ENCODE assay signal across 14 mouse cellular contexts in the genomic region with DNA sequence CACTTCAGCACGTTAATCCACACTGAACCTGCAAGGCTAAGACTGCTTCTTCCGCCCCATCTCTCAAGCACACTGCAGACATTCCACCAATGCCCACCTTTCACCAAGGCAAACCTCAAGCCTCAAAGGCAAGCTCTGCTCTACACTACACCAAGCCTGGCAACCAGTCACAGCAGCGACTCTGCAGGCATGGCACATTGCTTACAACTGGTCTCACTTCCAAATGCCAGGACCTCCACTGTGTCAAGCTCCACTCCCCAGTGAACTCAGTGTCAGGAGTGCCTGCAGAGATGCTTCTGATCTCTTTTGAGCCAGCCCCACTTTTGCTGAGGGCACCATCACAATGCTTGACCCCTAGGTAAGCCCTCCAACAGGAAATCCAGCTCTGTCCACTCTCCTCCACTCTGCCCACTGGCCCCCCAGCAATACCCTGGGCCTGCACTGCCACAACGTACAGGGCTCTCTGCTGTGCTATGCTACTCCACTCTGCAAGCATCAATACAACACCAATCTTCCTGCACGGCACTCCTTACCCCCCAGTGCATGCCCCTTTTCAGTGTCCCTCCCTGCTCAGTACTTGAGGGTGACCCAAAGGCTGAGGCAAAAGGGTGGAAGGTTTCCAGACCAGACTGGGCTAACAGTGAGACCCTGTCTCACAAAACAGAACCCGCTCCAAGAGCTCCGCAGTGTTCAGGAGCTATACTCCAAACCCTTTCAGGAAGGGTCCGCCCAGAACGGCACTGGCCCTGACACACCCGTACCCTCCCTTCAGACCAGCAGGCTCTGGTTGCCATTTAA. TPM values are rescaled to one million over a fixed set of nuclear protein-coding genes. Genes with fewer than 3 reads are reported as not detected.
DNase-seq lines count a peak whose midpoint lies in the region; ATAC-seq and TF ChIP-seq lines count a peak whose summit lies in the region.
"Had no signal": no experiment of that assay in that cellular context is flagged by ENCODE, and none has a peak within 500 bp of the region (broad histone marks: within the 10 kb centered on the region; RNA-seq: fewer than 3 reads in every experiment).

No protein-coding gene starts in this region.

- TF ChIP-seq CTCF in midbrain, postnatal 0 days (IDR thresholded peaks at IDR 0.05), result no peak

- 78% methylated on average over 10 of the region's 10 CpGs for WGBS in forebrain, embryonic 11.5 days
- 82% methylated on average over 10 of the region's 10 CpGs for WGBS in forebrain, embryonic 10.5 days
- WGBS in midbrain, embryonic 10.5 days, result 81% methylated on average over 10 of the region's 10 CpGs
- whole genome bisulfite sequencing in midbrain, embryonic 14.5 days, result 79% methylated on average over 10 of the region's 10 CpGs
- 77% methylated on average over 10 of the region's 10 CpGs for WGBS in hindbrain, embryonic 13.5 days
- 78% methylated on average over 10 of the region's 10 CpGs for WGBS in midbrain, postnatal 0 days

- H3K36me3 ChIP-seq in forebrain, embryonic 11.5 days (ENCODE audit: control insufficient read depth, insufficient read depth, low read length), result no peaks in the 10 kb centered on the region; the same call in 1 of the 2 replicates
- peaks cover 73% of the 10 kb centered on the region for H3K36me3 ChIP-seq in forebrain, embryonic 10.5 days (replicated peaks)
- peaks cover 74% of the 10 kb centered on the region for H3K36me3 ChIP-seq in midbrain, embryonic 10.5 days
- peaks cover 26% of the 10 kb centered on the region for H3K36me3 ChIP-seq in midbrain, embryonic 14.5 days (ENCODE audit: control insufficient read depth, insufficient read depth, low read length)
- H3K36me3 ChIP-seq in hindbrain, embryonic 13.5 days, result peaks cover 25% of the 10 kb centered on the region
- H3K36me3 ChIP-seq in midbrain, postnatal 0 days (ENCODE audit: insufficient read depth, low read length), result no peaks in the 10 kb centered on the region

- no peak overlapping the region for H3K4me2 ChIP-seq in forebrain, embryonic 11.5 days (ENCODE audit: low read depth, low read length, severe bottlenecking)
- H3K4me2 ChIP-seq in midbrain, embryonic 14.5 days (ENCODE audit: low read length), result no peak overlapping the region
- no peak overlapping the region for H3K4me2 ChIP-seq in hindbrain, embryonic 13.5 days
- no peak overlapping the region for H3K4me2 ChIP-seq in midbrain, postnatal 0 days (ENCODE audit: low read depth, low read length, poor library complexity, severe bottlenecking)
- H3K4me2 ChIP-seq: hindbrain, embryonic 15.5 days had no signal

- H3K9me3 ChIP-seq in forebrain, embryonic 11.5 days (ENCODE audit: control insufficient read depth, low read length), result no peaks in the 10 kb centered on the region
- H3K9me3 ChIP-seq in forebrain, embryonic 10.5 days, result no peaks in the 10 kb centered on the region
- H3K9me3 ChIP-seq in midbrain, embryonic 10.5 days (replicated peaks), result no peaks in the 10 kb centered on the region
- no peaks in the 10 kb centered on the region for H3K9me3 ChIP-seq in midbrain, embryonic 14.5 days (ENCODE audit: control insufficient read depth, low read length)
- H3K9me3 ChIP-seq in hindbrain, embryonic 13.5 days, result no peaks in the 10 kb centered on the region
- H3K9me3 ChIP-seq in midbrain, postnatal 0 days (ENCODE audit: low read length), result no peaks in the 10 kb centered on the region
- H3K9me3 ChIP-seq: hindbrain, embryonic 15.5 days had no signal

- no peak overlapping the region for H3K9ac ChIP-seq in forebrain, embryonic 11.5 days (ENCODE audit: low read length)
- H3K9ac ChIP-seq in midbrain, embryonic 14.5 days (replicated peaks; ENCODE audit: low read length), result no peak overlapping the region
- 0 out of 2 replicates have a peak overlapping the region, but pooled peaks have one; percentile 5 for H3K9ac ChIP-seq in hindbrain, embryonic 13.5 days
- H3K9ac ChIP-seq in midbrain, postnatal 0 days (replicated peaks; ENCODE audit: low read length, poor library complexity, severe bottlenecking), result 0 out of 2 replicates have a peak overlapping the region, but pooled peaks have one; percentile 2
- H3K9ac ChIP-seq: hindbrain, embryonic 15.5 days had no signal

- H3K4me1 ChIP-seq in forebrain, embryonic 11.5 days (replicated peaks; ENCODE audit: control insufficient read depth, insufficient read depth, low read length), result 0 out of 2 replicates have a peak, but pooled peaks cover 4% of the 10 kb centered on the region
- peaks cover 58% of the 10 kb centered on the region for H3K4me1 ChIP-seq in forebrain, embryonic 10.5 days
- H3K4me1 ChIP-seq in midbrain, embryonic 10.5 days, result peaks cover 39% of the 10 kb centered on the region
- H3K4me1 ChIP-seq in midbrain, embryonic 14.5 days (ENCODE audit: control insufficient read depth, insufficient read depth, low read length), result peaks cover 35% of the 10 kb centered on the region
- H3K4me1 ChIP-seq in hindbrain, embryonic 13.5 days (replicated peaks), result peaks cover 57% of the 10 kb centered on the region
- H3K4me1 ChIP-seq in midbrain, postnatal 0 days (ENCODE audit: insufficient read depth, low read length), result peaks cover 10% of the 10 kb centered on the region; the same call in 1 of the 2 replicates

- no peak overlapping the region for H3K27ac ChIP-seq in forebrain, embryonic 11.5 days (ENCODE audit: low read depth, low read length)
- no peak overlapping the region for H3K27ac ChIP-seq in forebrain, embryonic 10.5 days
- H3K27ac ChIP-seq in midbrain, embryonic 10.5 days (replicated peaks), result peak overlapping the region; percentile 42; the same call in 1 of the 2 replicates
- H3K27ac ChIP-seq in midbrain, embryonic 14.5 days (replicated peaks; ENCODE audit: low read depth, low read length), result no peak overlapping the region
- H3K27ac ChIP-seq in hindbrain, embryonic 13.5 days, result no peak overlapping the region
- H3K27ac ChIP-seq in midbrain, postnatal 0 days (ENCODE audit: low read depth, low read length), result no peak overlapping the region
- H3K27ac ChIP-seq: hindbrain, embryonic 15.5 days had no signal

- ATAC-seq in forebrain, embryonic 11.5 days (replicated peaks; ENCODE audit: low FRiP score), result 0 out of 2 replicates have a peak, but pooled peaks have one; percentile 30
- ATAC-seq in midbrain, embryonic 14.5 days (ENCODE audit: low FRiP score, low TSS enrichment), result no peak
- no peak for ATAC-seq in hindbrain, embryonic 13.5 days (ENCODE audit: low FRiP score)
- ATAC-seq in midbrain, postnatal 0 days (ENCODE audit: low FRiP score), result no peak
- no peak for ATAC-seq in erythroblast, adult 5-6 weeks (replicated peaks; ENCODE audit: low FRiP score, poor library complexity, severe bottlenecking)

- no peak for DNase-seq in forebrain, embryonic 11.5 days (ENCODE audit: low spot score)
- DNase-seq in forebrain, embryonic 10.5 days (ENCODE audit: extremely low spot score, low spot score), result no peak
- DNase-seq in midbrain, embryonic 10.5 days (ENCODE audit: low spot score), result no peak
- no peak for DNase-seq in midbrain, embryonic 14.5 days
- DNase-seq in midbrain, postnatal 0 days (ENCODE audit: low spot score), result no peak
- no peak for DNase-seq in layer of hippocampus, adult 9-10 months (ENCODE audit: low spot score)
- DNase-seq: adrenal gland, adult 2 months; cerebellum, adult 2 months; lung, postnatal 14 days; right cerebral cortex, postnatal 4 days had no signal

- H3K27me3 ChIP-seq in forebrain, embryonic 11.5 days (ENCODE audit: control insufficient read depth, insufficient read depth, low read length), result no peaks in the 10 kb centered on the region
- no peaks in the 10 kb centered on the region for H3K27me3 ChIP-seq in forebrain, embryonic 10.5 days (ENCODE audit: poor library complexity, severe bottlenecking)
- no peaks in the 10 kb centered on the region for H3K27me3 ChIP-seq in midbrain, embryonic 10.5 days (ENCODE audit: low read depth, poor library complexity, severe bottlenecking)
- H3K27me3 ChIP-seq in midbrain, embryonic 14.5 days (ENCODE audit: control insufficient read depth, insufficient read depth, low read length), result no peaks in the 10 kb centered on the region
- no peaks in the 10 kb centered on the region for H3K27me3 ChIP-seq in hindbrain, embryonic 13.5 days
- H3K27me3 ChIP-seq in midbrain, postnatal 0 days (ENCODE audit: insufficient read depth, low read length), result no peaks in the 10 kb centered on the region
- H3K27me3 ChIP-seq: hindbrain, embryonic 15.5 days had no signal

- no peak overlapping the region for H3K4me3 ChIP-seq in forebrain, embryonic 11.5 days (ENCODE audit: low read depth, low read length)
- no peak overlapping the region for H3K4me3 ChIP-seq in forebrain, embryonic 10.5 days
- H3K4me3 ChIP-seq in midbrain, embryonic 10.5 days, result no peak overlapping the region
- H3K4me3 ChIP-seq in midbrain, embryonic 14.5 days (replicated peaks; ENCODE audit: low read depth, low read length), result no peak overlapping the region
- H3K4me3 ChIP-seq in hindbrain, embryonic 13.5 days, result no peak overlapping the region
- no peak overlapping the region for H3K4me3 ChIP-seq in midbrain, postnatal 0 days (ENCODE audit: low read depth, low read length)
- H3K4me3 ChIP-seq: erythroblast, embryonic 14.5 days; hindbrain, embryonic 15.5 days had no signal

RNA-seq across cellular contexts. Expression of a gene that starts 6.8 kb away (rescaled TPM):
- polyA plus RNA-seq in forebrain, embryonic 11.5 days (2014; fragmentation: Nextera tagmentation; extraction: Ambion mirVana), result 96.0 and 99.2 TPM in 2 replicates
- 64.6 and 74.8 TPM in 2 replicates for polyA plus RNA-seq in forebrain, embryonic 10.5 days (2016; fragmentation: Nextera tagmentation; extraction: Ambion mirVana)
- 59.4 and 68.0 TPM in 2 replicates for polyA plus RNA-seq in midbrain, embryonic 10.5 days (2016; fragmentation: Nextera tagmentation; extraction: Ambion mirVana)
- 89.4 and 90.7 TPM in 2 replicates for polyA plus RNA-seq in midbrain, embryonic 14.5 days (2014; fragmentation: Nextera tagmentation; extraction: Ambion mirVana)
- polyA plus RNA-seq in hindbrain, embryonic 13.5 days (2015; fragmentation: Nextera tagmentation; extraction: Ambion mirVana), result 66.6 and 75.8 TPM in 2 replicates
- 37.3 and 37.7 TPM in 2 replicates for total RNA-seq in midbrain, postnatal 0 days (2014; rRNA removed)
- polyA plus RNA-seq in midbrain, postnatal 0 days (2015; fragmentation: Nextera tagmentation; extraction: Ambion mirVana), result 16.1 and 22.5 TPM in 2 replicates
- 753 and 807 TPM in 2 replicates for total RNA-seq in erythroblast, adult 5-6 weeks (2015; ENCODE audit: low replicate concordance)
- total RNA-seq in erythroblast, adult 5-6 weeks (2017; ENCODE audit: low replicate concordance), result 938 and 1,004 TPM in 2 replicates

Comparison
In these comparisons a context has a peak if more than half of its experiments do, and no peak if none do; other contexts are left out.
1. H3K9ac ChIP-seq: peak in hindbrain, embryonic 13.5 days (single experiment) and midbrain, postnatal 0 days (single experiment); none in forebrain, embryonic 11.5 days (single experiment) and midbrain, embryonic 14.5 days (single experiment).